Mouse (Mus musculus) heart, adult 10 weeks (tissue): Measurements from ENCODE around the gene H2al2a. TPM values are rescaled to one million over a fixed set of nuclear protein-coding genes. Genes with fewer than 3 reads are reported as not detected.

Source experiments
- polyA plus RNA-seq: library from polyadenylated mRNA; stranded (reverse); fragments of 350-450 nt; fragmentation: Illumina TruSeq; extraction: RNeasy Lipid Tissue Mini Kit (QIAGEN cat#74804); gene quantifications from one replicate; pipeline ENCODE4 v1.2.3, GENCODE M21; 2014; ENCODE audit warnings: low read depth, low replicate concordance

H2al2a gene
- not detected for polyA plus RNA-seq

GRCm38 (mm10) chr2:17996858-17997257, at the start of gene H2al2a:
H2al2a (minus strand) TSS chr2:17996958.

GRCm38 (mm10) chr2:18037491-18037890, 40.7 kb upstream of the H2al2a start, which contains the start of gene A930004D18Rik:
A930004D18Rik (minus strand) TSS chr2:18037737.

Other genes with a start within 250 kb of the H2al2a start
- gene A930004D18Rik, start 40.8 kb upstream of the H2al2a start, polyA plus RNA-seq: 3.5 TPM
- 1.8 TPM for gene Skida1, start 52.1 kb upstream of the H2al2a start, polyA plus RNA-seq
- gene Mllt10, start 58.3 kb upstream of the H2al2a start, polyA plus RNA-seq: 16.8 TPM